Mouse (Mus musculus) A20 (cell line): ENCODE measurements at regions not wholly inside any gene's neighbourhood (a gene's known extent, or its start where the extent isn't known, plus 50 kb on each side); places are given as distances from the start of the nearest gene placed in this dataset.

Experiments used
- DNase-seq: peaks from one replicate; pipeline ENCODE4 v3.0.0-alpha.2; 2011; ENCODE audit warnings: low read depth, low spot score

DNA sequence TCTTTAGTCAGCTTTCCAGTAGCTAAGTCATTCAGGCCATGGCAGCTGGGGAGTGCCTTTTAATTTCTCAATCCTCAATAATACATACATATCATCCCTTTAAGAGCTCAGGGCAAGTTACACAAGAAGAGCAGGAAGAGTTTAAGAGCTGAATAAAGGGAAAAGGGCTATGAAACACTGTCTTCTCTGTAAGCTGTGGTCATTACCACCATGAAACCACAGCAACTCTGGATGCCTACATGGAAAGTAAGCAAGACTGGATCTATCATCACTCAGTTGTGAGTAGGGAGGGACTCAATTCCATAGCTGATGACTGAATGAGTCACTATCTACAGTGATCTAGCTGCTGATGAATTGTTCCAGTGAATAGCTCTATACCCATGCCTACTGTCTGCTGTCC lies 349.9 kb downstream of the Nr2f2 start:
- DNase-seq: no peak

DNA sequence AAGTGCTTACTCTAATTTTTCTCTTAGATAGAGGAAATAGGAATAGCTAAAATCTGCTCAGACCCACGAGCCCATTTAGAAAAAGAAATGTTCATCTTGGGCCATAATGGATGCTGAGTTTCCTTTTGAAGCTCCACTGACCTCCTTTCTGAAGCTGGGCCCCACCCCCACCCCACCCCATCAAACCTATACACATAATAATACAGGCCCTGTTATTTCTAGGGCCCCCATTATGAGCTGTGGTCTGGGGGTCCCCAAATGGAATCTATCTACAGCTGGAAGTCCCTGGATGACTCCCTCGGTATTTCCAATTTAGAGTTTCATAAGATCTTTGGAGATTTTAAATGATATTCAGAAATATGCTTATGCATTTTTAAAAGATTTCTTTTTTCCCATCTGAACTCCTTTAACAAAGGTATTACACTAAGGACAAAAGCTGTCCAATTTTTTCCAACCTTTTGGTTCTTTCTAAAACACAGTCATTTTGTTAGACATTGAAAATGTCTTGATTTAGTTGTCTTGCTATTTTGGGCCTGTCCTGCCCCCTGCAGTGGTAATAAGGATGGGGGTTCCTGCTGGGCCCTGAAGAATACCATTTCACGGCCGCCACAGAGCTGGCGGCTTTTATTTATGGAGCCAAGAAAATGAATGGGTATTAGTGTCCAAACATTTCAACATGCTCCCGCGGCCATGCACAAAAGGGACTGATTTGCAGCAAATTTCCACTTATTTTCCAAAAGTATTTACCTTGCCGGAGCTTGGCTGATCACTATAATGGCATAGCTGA lies 363.1 kb downstream of the Nr2f2 start:
- no peak for DNase-seq

DNA sequence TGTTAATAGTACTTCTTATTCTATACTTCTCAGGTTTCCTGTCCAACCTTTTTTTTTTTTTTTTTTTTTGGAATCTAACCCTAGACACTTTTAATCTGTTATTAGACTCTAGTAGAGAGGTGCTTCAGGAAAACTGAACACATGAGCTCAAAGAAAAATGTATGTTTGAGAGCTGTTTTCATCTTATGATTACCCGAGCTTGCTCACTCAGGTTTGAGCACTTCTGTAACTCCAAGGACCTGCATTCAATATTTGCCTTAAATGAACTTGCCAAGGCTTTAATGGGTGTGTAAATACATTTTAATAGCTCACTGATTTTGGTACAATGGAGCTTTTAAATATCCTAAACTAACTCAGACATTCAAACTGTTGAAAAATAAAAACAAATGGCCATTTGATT lies 367.8 kb downstream of the Nr2f2 start:
- DNase-seq: no peak

DNA sequence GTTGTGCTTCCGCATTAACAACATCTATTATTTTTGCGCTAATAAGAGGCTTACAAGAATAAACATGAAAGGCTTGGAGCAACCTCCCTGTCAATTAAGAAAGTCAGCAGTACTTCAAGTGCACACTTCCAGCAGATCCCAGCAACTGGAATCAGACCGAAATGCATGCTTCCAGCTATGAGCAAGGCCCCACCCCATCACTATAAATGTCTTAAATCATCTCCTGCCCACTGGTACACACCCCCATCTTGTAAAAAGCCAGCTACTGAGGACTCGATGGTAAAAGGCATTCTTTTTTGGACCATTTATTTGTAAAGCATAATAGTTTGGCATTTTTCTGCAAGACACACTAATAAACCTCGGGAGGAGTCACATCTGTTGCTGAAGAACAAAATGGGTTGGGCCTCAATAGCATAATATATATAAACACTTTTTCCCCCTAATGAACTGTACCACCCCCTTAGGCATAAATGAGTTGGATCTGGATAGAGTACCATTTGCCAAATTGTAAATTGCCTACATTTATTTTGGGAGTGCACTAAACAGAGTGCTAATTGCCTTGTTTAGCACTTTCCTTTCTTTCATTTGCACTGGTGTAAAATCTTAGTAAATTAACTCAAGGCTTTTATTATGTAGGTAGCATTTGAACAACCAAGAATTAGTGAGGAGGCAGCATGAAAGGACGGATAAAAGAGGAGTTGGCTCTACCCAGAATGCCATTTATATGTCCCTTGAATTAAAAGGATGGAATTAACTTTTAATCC lies 371.8 kb downstream of the Nr2f2 start:
- no peak for DNase-seq

DNA sequence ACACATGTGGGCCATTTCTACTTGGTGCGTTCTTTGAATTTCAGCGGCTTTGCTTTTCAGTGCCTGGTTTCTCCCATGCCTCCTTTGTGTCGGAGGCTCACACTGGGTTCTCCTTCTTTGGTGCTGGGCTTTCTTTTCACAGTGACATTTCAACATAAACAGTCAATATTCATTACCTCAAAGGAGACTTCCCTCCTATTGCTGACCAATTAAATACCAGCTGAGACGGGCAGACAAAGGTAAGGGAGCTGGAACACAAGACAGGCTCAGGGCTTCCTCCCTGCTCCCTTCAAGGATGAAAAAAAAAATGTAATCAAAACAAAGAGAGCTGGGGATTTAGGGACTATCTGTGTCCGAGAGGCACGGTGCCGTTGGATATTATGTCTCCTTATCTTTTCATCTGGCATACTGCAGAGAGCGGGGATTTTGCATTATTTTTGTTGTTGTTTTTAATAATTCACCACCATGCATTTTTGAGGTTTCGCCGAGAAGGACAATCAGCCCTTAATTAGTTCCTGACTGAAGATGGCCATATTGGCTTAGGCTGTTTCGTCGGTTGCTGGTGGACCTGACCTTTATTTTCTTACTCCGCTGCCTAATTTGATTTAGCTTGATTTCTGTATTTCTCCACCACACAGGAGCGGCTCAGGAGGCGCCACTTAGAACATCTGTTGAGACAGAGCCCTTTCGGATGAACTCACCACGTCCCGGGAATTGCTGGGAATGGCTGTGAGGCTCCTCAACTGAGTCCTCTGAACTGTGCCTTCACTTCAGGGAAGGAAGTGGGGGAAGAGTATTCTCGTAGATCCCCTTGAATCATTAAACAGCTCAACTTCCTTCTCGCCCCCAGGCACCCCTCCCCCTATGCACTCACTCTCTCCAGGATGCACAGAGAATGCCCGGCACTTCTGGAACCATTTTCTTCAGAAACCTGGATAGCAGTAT lies 373.9 kb downstream of the Nr2f2 start:
- DNase-seq: no peak

DNA sequence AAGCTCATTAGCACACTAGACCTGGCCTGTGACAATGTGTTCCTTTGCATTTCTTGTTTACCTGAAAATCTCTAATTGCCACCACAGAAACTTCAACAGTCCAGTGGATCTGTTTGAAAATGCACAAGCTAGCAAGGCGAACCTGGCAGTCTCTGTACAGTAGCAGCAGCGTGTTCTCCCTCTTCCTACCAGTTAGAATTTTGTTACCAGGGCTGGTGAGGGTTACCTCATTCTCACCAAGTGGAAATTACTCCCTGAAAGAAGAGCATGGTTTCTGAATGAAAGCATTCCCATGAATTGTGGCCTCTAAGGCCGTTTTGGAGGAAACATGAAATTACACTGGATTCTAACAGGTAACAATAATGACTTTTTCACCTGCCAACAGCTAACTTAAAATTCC lies 374.6 kb downstream of the Nr2f2 start:
- no peak for DNase-seq

DNA sequence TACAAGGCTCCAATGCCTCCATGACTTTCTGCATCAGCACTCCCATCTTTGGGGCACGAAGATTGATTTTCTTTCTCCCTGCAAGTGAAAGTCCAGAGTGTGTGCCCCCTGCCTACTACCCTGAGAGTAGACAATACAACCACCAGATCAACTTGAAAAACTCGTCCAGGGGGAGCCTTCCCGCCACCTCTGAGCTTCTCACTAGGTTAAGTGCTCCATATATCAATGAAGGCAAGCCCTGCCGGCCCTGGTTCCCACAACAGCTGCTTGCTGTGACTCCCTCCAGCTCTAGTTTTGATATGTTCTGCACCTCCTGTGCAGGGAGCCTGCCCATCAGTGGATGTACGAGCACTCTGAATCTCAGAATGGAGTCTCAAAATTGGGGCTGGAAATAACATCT lies 377.8 kb downstream of the Nr2f2 start:
- no peak for DNase-seq

DNA sequence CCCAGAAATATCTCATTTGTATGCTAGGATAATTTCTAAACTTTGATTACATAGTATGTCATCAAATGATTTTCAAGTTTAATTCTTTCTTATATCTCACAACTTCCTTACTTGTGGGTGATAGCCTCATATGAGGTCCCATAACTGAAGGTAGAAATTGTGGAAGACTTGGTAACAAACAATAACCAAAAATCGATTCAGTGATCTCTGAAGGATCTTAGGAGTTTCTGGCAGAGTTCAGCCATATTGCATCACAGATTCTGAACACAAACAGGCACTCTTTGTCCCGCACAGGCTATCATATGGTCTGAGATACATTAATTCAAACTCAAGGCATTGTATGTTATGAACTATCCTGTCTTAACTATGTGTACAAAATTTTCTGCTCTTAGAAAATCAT lies 385.2 kb downstream of the Nr2f2 start:
- DNase-seq: no peak

DNA sequence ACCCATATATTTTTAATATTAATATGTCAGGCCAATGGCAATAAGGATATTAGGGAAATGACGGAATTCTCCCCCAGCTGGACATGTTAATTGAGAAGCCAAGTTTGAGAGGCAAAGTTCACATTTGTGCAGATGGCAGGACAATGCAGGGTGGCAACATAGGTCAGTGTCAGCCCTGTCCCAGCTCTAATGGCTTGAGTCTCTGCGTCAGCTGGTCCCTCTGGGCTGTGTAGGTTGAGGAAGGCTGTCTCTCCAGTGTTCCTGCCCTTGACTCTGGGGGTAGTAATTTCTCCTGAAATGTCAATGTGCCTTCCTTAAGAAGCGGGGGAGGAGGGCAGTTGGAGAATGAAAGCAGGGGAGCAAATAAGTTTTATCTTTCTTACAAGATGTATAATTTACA lies 390.2 kb downstream of the Nr2f2 start:
- no peak for DNase-seq

DNA sequence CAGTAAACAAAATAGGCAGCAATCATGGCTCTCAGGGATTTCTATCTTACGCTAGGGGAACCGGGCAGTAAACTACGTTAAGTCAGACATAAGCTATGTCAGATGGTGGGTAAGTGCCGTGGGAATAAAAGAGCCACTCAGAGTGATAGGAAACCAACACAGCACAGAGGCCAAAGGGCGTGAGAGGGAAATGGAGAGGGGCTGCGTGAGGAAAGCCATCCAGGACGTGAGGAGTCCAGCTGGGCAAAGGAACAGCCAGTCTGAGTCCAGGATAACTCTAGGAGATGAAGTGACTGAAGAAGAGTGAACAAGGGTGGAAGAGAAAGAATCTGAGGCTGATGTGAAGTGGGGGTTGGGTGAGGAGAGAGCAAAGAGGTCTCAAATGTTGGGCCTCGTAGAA lies 402.5 kb downstream of the Nr2f2 start:
- no peak for DNase-seq

DNA sequence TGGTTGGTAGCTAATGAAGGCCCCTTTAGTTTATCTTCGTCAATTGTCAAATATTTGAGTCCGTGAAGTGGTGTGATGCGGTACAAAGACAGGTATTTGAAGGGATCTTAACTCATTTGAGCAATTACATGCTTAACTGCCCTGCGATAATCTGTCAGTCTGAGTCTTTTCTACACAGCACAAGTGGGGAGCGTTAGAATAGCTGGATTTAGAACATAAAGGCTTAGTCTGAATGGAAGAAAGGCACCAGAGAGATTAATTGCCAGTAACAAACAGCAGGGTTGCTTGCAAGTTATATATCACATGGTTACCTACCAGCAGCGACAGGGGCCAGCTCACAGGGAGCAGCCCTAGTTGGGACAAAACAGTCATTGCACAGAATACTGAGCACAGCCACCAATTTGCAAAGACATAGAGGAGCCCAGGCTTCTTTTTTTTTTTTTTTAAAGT lies 416.3 kb downstream of the Nr2f2 start:
- DNase-seq: no peak

DNA sequence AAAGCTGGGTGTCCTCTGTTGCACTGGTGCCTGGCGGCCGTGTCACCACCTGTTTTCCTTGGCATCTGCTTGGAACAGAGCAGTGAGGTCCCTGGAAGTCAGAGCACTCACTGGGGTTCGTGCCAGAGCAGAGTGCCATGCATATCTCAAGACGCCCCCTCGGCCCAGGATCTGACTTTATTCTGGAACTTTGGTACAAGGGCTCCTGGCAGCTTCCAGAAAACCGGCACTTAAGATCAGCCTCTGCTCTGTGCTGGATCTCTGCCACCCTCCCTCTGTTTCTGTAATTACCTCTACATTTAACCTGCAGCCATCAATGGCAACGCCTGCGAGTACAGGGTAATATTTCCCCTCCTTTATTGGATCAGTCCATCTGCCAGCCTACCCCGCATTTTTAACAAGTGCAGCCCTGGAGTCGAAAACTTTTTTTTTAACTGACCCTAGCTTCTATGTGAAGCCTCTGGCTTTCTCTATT lies 416.9 kb downstream of the Nr2f2 start:
- DNase-seq: no peak

DNA sequence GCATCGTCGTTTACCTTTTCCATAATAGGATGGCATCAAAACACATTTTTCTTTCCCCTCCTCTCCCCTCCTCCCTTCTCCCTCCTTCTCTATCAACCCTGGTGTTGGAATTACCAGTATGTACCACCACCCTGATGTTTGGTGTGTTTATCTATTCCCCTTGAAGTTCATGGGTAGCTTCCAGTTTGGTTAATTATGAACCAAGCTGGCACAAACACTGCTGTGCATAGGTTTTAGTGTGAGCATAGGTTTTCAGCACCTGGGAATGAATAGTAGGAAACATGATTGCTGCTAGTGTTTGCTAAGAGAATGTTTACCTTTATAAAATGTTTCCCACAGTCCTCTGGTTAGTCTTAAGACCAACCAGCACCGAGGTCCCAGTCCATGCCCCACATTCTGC lies 420.1 kb downstream of the Nr2f2 start:
- DNase-seq: no peak

DNA sequence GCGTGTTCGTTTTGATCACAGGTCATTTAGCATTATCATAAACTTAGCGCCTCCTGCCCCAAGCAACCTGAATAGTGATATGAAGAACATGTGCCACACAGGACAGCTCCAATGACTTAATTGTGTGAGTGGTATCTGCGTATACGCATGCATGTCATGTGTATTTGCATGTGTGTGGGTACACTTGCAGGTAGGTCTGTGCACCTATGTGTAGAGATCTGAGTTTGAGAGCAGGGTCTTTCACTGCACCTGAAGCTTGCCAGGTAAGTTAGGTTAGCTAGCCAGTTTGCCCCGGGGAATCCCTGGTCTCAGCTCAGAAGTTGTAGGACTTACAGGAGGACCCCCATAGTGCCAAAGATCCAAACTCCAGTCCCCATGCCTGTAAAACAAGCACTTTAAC lies 424.7 kb downstream of the Nr2f2 start:
- no peak for DNase-seq

DNA sequence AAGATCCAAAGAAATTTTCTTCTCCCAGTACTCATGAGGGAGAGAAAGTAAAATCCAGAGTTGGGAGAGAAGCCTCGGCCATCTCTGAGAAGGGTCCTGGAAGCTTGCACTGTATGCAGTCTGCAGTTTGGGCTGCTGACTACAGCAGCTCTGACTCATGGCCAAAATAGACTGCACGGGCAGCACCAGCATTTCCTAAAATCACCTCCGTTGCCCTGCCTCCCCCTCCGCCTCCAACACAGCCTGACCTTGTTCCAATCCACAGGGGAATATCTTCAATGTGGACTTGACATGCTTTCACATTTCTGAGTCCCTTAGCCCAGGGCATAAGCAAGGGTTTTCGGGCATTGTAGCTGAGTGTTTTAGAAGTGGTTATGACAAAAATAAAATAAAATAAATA lies 441.3 kb downstream of the Nr2f2 start:
- DNase-seq: no peak

DNA sequence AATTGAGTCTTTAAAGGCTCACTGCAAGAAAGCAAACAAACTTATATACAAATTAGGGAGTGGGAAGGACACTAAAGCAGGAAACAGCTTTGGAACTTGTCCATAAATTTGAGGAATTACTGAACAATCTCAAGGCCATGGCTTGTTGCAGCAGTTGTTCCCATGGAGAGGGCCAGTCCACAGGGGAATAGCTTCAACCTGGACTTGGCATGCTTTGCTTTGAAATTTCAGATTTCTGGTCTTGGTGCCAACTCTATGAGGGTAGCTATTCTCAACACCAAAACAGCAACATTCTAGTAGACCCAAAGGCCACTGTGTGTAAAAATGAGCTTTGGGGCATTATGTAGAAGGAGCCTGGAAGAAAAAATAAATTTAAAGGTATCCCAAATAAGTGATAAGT lies 442.0 kb downstream of the Nr2f2 start:
- no peak for DNase-seq

DNA sequence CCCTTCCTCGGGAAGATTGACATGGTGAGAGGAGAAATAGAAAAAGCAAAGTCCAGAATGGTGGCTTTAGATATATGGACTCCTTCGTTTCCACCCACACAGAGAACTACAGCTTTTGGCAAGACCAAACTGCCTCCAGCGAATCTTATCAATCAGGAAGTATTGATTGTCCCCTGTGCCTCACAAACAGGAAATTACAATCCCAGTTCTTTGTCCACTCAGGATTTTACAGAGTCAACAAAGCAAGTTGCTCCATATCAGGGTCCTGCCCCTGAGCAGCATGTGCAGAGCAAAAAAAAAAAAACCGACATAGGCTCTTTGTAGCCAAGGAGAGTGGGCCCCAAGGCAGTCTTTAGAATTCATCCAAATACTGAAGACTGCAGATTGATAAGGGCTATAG lies 454.8 kb downstream of the Nr2f2 start:
- DNase-seq: no peak

DNA sequence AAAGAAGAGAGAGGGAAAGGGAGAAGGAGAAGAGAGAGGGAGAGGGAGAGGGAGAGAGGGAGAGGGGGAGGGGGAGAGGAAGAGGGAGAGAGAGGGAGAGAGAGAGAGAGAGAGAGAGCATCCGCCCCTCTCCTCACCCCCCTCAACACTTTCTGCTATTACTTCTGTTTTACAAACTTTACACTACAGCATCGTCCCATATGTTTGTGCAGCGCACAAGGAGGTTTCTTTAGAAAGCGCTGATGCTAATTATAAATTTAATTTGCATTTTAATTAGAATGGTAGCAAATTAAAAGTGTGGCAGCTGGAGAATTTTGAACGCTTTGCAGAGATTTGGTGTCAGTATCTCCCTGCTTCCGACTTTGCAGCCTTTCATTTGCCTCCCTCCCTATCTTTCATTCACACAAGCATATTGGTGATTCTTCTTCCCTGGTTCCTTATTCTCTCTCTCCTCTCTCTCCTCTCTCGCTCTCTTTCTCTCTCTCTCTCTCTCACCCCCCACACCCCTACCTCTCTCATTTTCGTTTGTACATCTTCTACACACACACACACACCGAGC lies 476.0 kb downstream of the Nr2f2 start:
- DNase-seq: no peak

DNA sequence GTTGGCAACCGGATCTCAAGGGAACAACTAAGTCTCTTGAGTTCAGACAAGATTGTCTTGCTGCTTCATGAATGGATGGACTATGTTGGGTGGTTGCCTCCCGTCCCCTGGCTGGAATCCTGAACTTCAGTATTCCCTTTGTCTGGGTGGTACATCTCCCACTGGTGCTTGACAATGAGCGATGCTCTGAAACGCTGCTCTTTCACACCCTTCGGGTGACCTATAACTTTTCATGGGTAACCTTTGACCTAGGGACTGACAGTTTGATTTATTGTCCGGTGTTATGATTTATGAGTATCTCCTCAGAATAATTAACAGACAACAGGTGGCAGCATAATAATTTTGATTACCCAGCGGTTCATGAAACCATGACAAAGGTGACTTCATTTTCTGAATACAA lies 478.3 kb downstream of the Nr2f2 start:
- DNase-seq: no peak

DNA sequence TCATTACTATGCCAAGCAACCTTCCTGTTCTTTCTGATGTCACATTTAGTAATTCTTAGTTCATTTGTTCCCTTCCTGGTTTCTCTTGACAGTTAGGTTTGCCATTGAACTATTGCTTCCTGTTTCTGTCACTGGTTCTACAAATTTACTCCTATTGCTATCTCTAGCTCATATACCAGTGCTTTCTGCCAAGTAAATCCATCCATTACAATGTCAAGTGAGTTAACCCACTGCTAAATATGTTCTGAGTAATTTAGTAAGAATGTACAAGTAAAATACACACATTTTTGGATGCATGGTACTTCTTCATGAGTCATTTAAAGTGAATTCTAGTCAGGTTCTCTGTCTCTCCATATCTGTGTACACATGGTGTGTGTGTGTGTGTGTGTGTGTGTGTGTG lies 489.5 kb downstream of the Nr2f2 start:
- DNase-seq: no peak

DNA sequence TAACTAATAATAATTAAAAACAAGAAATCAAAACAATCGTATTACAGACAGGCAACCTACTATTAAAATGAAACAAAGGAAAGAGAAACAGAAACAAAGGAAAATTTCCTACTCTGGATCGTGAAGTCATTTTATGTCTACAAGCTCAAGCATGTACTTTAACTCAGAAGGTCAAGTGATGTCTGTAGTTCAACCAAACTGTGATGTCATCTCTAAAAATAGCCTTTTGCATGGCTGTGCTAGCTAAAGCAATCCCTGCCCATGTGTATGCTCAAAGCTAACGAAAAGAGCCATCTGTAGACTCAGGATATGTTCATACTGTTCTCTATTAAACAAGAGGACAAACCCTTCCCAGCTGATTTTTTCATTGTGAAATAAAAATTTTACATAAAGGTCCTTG lies 500.7 kb downstream of the Nr2f2 start:
- no peak for DNase-seq
